Mouse (Mus musculus) neural tube, postnatal 0 days (tissue): ENCODE data around the gene Rmi2. TPM values are rescaled to one million over a fixed set of nuclear protein-coding genes. Genes with fewer than 3 reads are reported as not detected.

ENCODE experiments used
- polyA plus RNA-seq: library from polyadenylated mRNA; unstranded; fragments of >200 nt; fragmentation: Nextera tagmentation; extraction: Ambion mirVana; gene quantifications from 2 replicates; pipeline ENCODE4 v1.2.1, GENCODE M21; 2015

Gene Rmi2
- 0.43 and 0.52 TPM in 2 replicates for polyA plus RNA-seq

GRCm38 (mm10) chr16:10834911-10835587 lies at the start of gene Rmi2:
Rmi2 (plus strand) TSS chr16:10835059.

GRCm38 (mm10) chr16:10785371-10786231 lies 49.3 kb upstream of the Rmi2 start, which contains the start of gene Socs1:
Socs1 (minus strand) TSS chr16:10785536.

GRCm38 (mm10) chr16:10788271-10788670 lies 46.6 kb upstream of the Rmi2 start, which contains the start of gene Tnp2:
Tnp2 (minus strand) TSS chr16:10788660.

DNA sequence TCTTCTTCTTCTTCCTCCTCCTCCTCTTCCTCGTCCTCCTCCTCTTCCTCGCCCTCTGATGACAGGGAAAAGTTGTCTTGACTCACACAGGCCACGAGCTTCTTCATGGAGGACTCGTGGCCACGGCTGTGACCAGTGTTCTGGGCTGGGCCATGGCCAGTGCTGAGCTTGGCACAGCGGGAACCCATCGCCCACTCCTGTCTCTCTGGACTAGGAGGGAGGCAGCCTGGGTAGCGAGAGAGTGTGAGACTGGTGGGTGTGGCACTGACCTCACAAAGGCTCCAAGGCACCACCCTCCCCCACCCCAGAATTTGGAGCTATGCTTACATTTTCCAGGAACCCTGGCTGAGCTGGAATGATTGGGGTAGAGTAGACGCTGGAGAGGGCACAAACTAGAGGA lies 44.2 kb upstream of the Rmi2 start, which contains the start of gene Prm3:
Gene Prm3 (minus strand): TSS at position 213 of the 400 bp plus-strand sequence.

DNA sequence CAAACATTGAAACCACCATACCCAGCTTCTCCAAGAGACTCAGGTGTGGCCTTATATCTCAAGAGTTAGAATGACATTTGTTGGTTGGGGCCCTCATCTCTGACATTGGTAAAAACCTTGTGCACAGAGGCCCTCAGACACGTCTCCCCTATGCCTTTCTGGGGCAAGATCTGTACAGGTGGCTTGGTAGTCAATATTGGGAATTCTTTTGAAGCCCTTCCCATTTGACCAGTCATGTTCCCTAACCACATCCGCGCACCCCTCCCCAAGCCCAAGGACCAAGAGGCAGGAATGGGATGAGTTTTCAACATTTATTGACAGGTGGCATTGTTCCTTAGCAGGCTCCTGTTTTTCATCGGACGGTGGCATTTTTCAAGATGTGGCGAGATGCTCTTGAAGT lies 38.8 kb upstream of the Rmi2 start, which contains the start of gene Prm2:
Gene Prm2 (minus strand): TSS at position 101 of the 400 bp plus-strand sequence.

GRCm38 (mm10) chr16:10805789-10806527 lies 28.9 kb upstream of the Rmi2 start, which contains the start of gene Prm1:
Prm1 (minus strand) TSS chr16:10805839.

GRCm38 (mm10) chr16:10812865-10813371 lies 21.9 kb upstream of the Rmi2 start, which contains the start of gene Gm11172:
Gm11172 (plus strand) TSS chr16:10812915.

Other genes with a start within 250 kb of the Rmi2 start
- 6.7 and 6.9 TPM in 2 replicates for gene Socs1, start 49.5 kb upstream of the Rmi2 start, polyA plus RNA-seq
- not detected in 2 replicates for gene Tnp2, start 46.4 kb upstream of the Rmi2 start, polyA plus RNA-seq
- gene Prm3, start 44.1 kb upstream of the Rmi2 start, polyA plus RNA-seq = not detected in 2 replicates
- not detected in 2 replicates for gene Prm2, start 38.9 kb upstream of the Rmi2 start, polyA plus RNA-seq
- 0.62 and 0.76 TPM in 2 replicates for gene Prm1, start 29.2 kb upstream of the Rmi2 start, polyA plus RNA-seq
- not detected in 2 replicates for gene Gm11172, start 22.1 kb upstream of the Rmi2 start, polyA plus RNA-seq
- gene Snn, start 225.9 kb downstream of the Rmi2 start, polyA plus RNA-seq = 85.9 and 103 TPM in 2 replicates
- gene Litaf, start 231.1 kb downstream of the Rmi2 start, polyA plus RNA-seq = 27.9 and 30.6 TPM in 2 replicates